Mouse (Mus musculus): Measurements from ENCODE around the gene Oma1. TPM values are rescaled to one million over a fixed set of nuclear protein-coding genes. Genes with fewer than 3 reads are reported as not detected.
A peak's percentile ranks its signal among the peaks of the same experiment; 100 is the strongest.

Oma1 gene
- total RNA-seq (2021), result 1 to 10 TPM; 6.9 to 7.7 TPM

DNA sequence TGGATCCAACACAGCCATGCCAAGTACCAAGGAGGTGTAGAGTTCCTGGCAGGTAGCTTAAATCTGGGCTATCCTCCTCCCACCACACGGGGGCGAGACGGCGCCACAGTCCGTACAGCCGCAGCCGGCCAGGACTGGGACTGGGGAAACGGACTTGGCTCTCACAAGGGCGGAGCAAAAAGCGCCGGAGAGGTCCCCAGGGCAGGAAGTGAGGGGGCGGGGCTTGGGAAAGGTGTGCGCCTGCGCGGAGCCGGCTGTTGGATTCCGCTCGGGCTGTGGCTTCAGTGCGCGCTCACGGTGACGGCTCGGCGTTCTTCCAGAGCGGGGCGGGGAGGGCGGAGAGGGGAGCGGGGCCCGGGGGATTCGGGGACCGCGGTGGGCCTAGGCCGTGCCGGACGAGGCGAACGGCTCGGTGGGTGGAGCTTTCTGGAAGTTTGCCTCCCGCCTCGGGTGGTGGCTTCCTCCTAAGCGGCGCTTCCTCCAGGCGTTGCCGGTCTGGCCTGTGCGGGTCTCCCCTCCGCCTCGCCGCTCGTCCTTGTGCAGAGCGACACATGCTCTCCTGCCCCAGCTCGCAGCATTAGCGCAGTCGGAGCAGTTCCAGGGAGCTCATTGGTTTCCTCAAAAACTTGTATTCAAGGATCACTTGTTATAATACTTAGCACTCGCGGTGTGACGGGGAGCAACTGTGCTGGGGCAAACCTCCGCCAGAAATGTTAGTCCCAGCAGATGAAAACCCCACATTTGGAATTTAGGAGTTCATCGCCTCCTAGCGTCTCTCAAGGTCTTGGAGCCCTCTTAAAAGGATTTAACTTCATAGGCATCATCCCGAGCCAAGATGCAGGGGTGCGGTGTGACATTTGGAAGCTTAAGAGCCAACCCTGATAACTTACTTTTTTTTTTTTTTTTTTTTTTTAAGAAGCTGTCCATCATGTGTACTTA is at the start of gene Oma1:
Oma1 (plus strand) TSS at position 226 of the 939 bp plus-strand sequence.
- intact Hi-C loops (cut with DNase I), result loop anchor here (5.0 kb wide), 1 partner anchor 33 kb away; no protein-coding TSS in a partner anchor
- peak; percentile 94 to 99 for DNase-seq (ENCODE audit: extremely low spot score in 1 of 2, low spot score in 2 of 2)

DNA sequence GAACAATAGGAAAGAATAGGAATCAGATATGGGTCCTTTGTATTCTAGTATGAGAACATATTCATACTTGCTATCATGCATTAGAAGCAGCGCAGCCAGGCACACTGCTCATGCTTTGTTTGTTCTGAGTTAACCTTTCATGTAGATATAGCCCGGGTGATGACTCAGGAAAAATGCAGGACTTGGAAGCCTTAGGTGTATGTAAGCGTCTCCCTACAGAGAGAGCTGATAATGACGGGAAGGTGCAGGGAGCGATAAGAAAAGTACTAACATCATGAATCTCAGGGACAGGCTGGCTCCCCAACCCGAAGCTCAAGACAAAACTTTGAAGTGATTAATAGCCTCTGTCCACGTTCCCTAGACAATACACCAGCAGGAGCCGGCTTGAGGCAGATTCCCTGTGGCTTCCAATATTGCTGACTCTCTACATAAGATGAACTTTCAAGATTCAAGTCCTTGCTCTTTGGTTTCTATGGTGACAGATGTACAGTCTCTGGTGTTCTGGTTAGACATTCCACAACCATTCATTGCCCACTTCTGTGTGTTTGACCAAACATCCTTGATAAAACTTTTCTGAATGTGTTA is 49.7 kb upstream of the Oma1 start:
- no peak for DNase-seq (ENCODE audit: extremely low spot score in 1 of 2, low spot score in 2 of 2)
- intact Hi-C loops (cut with DNase I), result no loop called here

DNA sequence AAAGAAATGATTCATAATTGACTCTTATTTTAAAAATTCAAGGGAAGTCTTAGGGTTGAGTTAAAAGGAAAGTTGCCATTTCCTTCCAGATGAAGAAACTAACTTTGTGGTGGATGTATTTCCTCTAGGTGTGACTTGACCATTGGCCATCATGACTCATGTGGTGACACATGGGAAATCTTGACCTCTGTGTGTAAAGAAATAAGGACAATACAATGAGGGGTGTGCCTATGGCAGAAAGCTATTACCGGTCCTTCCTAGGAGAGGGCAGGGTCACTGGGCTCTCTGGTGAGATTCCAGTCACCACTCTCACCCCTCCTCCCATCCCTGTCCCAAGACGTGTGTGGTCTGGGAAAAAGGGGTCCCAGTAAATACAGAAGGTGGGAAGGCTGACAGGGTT is 48.4 kb upstream of the Oma1 start:
- intact Hi-C loops (cut with DNase I), result no loop called here
- no peak for DNase-seq (ENCODE audit: extremely low spot score in 1 of 2, low spot score in 2 of 2)

GRCm38 (mm10) chr4:103269336-103269735 is 44.3 kb upstream of the Oma1 start:
- DNase-seq (ENCODE audit: extremely low spot score in 1 of 2, low spot score in 2 of 2), result no peak
- intact Hi-C loops (cut with DNase I), result no loop called here

DNA sequence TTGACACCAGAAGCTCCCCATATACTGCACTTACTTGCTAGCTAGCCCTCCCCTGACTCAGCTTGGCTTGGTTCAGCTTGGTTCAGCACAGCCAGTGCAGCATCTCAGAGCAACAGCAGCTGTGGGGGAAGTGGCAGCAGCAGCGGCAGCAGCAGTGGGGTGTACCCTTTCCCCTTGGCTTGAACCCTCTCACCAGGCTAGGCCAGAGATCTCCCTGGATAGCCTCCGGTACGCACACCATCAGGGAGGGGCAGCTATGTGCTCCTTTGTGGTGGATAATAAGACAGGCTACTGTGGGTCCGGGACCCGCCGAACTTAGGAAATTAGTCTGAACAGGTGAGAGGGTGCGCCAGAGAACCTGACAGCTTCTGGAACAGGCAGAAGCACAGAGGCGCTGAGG is 40.6 kb upstream of the Oma1 start:
- intact Hi-C loops (cut with DNase I), result no loop called here
- no peak for DNase-seq (ENCODE audit: extremely low spot score in 1 of 2, low spot score in 2 of 2)

- no peak for DNase-seq (ENCODE audit: extremely low spot score in 1 of 2, low spot score in 2 of 2)
- intact Hi-C loops (cut with DNase I), result no loop called here
These were observed 25.3 kb upstream of the Oma1 start for GRCm38 (mm10) chr4:103288342-103288741.

DNA sequence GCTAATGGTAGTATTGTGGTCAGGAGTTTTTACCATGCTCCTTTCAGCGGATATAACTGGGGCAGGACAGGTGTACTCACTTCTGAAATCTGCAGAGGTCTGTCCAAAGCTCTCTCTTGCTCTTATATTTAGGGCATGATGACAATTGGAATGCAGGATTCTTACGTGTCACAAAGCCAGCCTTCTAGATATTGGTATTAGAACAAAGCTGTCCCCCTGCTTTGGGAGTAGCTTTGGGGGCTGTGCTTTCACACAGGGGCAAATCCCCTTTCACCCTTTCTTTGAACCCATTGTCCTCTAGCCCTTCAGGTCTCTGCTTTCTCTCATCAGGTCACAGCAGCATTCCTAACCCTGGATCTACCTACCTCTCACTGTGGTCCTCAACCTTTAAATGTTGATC is 22.8 kb upstream of the Oma1 start, which contains the start of gene 4921539E11Rik:
4921539E11Rik (minus strand) TSS at position 101 of the 400 bp plus-strand sequence.
- DNase-seq (ENCODE audit: extremely low spot score in 1 of 2, low spot score in 2 of 2), result no peak
- intact Hi-C loops (cut with DNase I), result no loop called here

- intact Hi-C loops (cut with DNase I), result no loop called here
- peak; percentile 24 to 29 for DNase-seq (ENCODE audit: extremely low spot score in 1 of 2, low spot score in 2 of 2)
These were observed 14.3 kb upstream of the Oma1 start for GRCm38 (mm10) chr4:103299342-103299741.

DNA sequence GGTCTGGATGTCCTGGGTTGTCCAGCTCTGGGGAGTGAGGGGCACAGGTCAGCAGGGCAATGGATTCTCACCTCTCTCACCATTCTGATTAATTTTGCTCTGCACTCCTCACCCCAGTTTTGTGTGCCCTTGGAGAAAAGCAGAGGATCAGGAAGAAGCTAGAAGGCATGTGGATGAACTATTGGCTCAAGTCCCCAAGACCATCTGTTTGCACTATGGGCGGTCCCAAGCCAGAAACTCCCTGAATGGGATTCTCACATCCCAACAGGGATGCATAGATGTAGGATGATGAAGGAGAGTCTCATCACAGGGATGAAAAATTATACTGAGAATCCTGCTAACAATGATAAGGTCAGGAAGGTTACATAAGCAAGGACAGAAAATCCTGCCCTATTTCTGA is 9.8 kb upstream of the Oma1 start:
- no peak for DNase-seq (ENCODE audit: extremely low spot score in 1 of 2, low spot score in 2 of 2)
- intact Hi-C loops (cut with DNase I), result no loop called here

DNA sequence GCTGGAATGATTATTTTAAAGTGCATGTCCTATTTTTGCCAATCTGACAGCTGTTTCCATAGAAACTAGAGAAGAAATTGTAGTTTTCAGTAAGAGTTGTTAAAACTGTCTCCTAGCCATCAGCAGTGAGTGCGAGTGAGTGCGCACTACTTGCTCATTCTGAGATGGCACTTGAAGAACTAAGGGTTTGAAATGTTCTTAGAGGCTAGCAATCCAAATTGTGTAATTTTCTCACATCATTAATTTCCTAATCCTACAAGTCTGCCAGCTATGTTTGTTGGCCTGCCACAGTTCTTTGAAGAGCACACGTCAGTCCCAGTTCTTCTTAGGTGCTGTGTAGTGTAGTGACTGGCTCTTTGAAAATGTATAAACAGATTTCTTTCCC is 906 bp downstream of the Oma1 start:
- intact Hi-C loops (cut with DNase I), result loop anchor here (5.0 kb wide), 1 partner anchor 33 kb away; no protein-coding TSS in a partner anchor
- no peak for DNase-seq (ENCODE audit: extremely low spot score in 1 of 2, low spot score in 2 of 2)

GRCm38 (mm10) chr4:103315861-103316260 is 2.2 kb downstream of the Oma1 start:
- intact Hi-C loops (cut with DNase I), result no loop called here
- DNase-seq (ENCODE audit: extremely low spot score in 1 of 2, low spot score in 2 of 2), result no peak

- DNase-seq (ENCODE audit: extremely low spot score in 1 of 2, low spot score in 2 of 2), result no peak
- intact Hi-C loops (cut with DNase I), result no loop called here
These were observed 7.8 kb downstream of the Oma1 start for GRCm38 (mm10) chr4:103321461-103321860.

DNA sequence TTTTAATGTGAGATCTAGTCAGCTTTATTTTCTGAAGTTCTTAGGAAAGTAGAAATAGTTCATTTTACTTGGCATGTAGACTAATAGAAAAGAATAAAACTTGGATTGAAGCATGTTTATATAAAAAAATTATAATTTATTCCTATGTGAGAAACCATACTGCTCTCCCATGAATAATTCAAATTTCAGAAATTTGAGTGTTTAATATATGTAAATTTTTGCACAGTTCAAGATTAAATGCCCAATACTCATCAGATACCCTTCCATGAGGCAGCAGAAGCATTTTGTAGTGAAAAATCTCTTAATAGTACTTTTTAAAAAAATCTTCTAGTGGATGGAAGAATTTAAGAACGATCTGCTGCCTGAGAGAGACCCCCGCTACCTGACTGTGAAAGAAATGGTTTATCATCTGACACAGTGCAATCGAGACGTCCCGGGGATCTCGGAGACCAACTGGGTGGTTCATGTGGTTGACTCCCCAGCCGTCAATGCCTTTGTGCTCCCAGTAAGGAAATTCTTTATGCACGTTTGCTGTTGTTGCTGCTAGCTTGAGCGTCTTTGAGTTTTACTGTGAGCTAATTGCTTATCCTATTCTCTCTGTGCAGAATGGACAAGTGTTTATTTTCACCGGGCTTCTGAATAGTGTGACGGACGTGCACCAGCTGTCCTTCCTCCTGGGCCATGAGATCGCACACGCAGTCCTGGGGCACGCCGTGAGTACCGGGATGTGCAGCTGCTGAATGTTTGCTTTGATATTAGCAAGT is 11.3 kb downstream of the Oma1 start:
- intact Hi-C loops (cut with DNase I), result no loop called here
- DNase-seq (ENCODE audit: extremely low spot score in 1 of 2, low spot score in 2 of 2), result no peak

DNA sequence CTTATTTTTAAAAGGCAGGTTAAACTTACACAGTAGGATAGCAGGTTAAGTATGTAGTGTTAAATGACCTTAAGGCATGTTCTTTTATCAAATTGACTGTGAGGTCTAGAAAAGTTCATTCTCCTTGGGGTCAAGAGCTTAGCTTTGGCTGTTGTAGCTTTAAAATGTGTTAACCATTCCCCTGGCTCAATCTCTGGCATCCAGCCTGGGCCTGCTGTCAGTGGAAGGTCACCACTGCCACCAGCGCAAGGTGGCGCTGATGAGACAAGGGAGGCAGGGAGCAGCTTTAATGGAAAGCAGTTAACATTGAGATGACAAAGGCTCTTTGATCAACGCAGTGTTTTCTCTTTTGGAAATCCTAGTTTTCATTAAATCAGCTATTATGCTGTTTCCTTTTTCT is 13.4 kb downstream of the Oma1 start:
- peak in 1 of 2 experiments; percentile 42 for DNase-seq (ENCODE audit: extremely low spot score in 1 of 2, low spot score in 2 of 2)
- intact Hi-C loops (cut with DNase I), result no loop called here

DNA sequence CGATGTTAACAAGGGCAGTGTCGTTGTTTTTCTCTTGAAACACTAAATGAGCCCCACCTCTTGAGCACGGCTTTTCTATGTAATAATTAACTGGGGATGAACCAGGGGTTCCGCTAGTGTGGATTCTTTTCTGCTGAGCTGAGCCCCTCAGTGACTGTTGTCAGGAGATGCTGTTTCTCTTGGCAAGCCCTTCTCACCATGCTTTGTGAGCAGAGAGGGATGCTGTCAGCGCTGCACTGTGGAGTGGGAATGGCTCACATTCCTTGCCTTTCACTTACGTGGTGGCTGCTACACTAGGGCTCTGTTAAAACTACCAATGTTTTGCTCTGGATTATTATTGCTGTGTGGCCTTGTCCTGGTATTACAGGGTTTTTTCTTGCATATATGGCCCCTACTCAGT is 15.7 kb downstream of the Oma1 start:
- no peak for DNase-seq (ENCODE audit: extremely low spot score in 1 of 2, low spot score in 2 of 2)
- intact Hi-C loops (cut with DNase I), result no loop called here

- intact Hi-C loops (cut with DNase I), result no loop called here
- no peak for DNase-seq (ENCODE audit: extremely low spot score in 1 of 2, low spot score in 2 of 2)
These were observed 21.5 kb downstream of the Oma1 start for GRCm38 (mm10) chr4:103335134-103335533.

GRCm38 (mm10) chr4:103340726-103341125 is 27.1 kb downstream of the Oma1 start:
- no peak for DNase-seq (ENCODE audit: extremely low spot score in 1 of 2, low spot score in 2 of 2)
- intact Hi-C loops (cut with DNase I), result no loop called here

GRCm38 (mm10) chr4:103341620-103342019 is 28.0 kb downstream of the Oma1 start:
- intact Hi-C loops (cut with DNase I), result no loop called here
- no peak for DNase-seq (ENCODE audit: extremely low spot score in 1 of 2, low spot score in 2 of 2)

GRCm38 (mm10) chr4:103346058-103346457 is 32.4 kb downstream of the Oma1 start:
- DNase-seq (ENCODE audit: extremely low spot score in 1 of 2, low spot score in 2 of 2), result peak in 1 of 2 experiments; percentile 67
- intact Hi-C loops (cut with DNase I), result loop anchor here (5.0 kb wide), 1 partner anchor 34 kb away; the partner anchor contains the start of gene Oma1

All from left cerebral cortex, postnatal 10 days (tissue).